Mouse (Mus musculus): ENCODE measurements around the gene Elp6. TPM values are rescaled to one million over a fixed set of nuclear protein-coding genes. Genes with fewer than 3 reads are reported as not detected.

Gene Elp6
- total and polyA plus RNA-seq, 2 experiments from 2014 or later: 27.5 to 35.2 TPM

- no peaks in the 10 kb centered on the region for H3K27me3 ChIP-seq (ENCODE audit: insufficient read depth, low read length)
- WGBS: 92% methylated on average over 8 of the region's 8 CpGs
- no peak for TF ChIP-seq CTCF (IDR thresholded peaks at IDR 0.05; ENCODE audit: low read depth)
Observed at GRCm38 (mm10) chr9:110342008-110342407, 37.0 kb downstream of the Elp6 start.

GRCm38 (mm10) chr9:110343805-110344204 lies 38.8 kb downstream of the Elp6 start:
- H3K9me3 ChIP-seq (ENCODE audit: low read length): no peaks in the 10 kb centered on the region
- WGBS: 72% methylated on average over 6 of the region's 6 CpGs
- no peak overlapping the region for H3K4me3 ChIP-seq (ENCODE audit: low read depth, low read length)
- ATAC-seq (no peak), DNase-seq (no peak)
- H3K4me1 ChIP-seq (ENCODE audit: insufficient read depth): no peaks in the 10 kb centered on the region
- H3K9ac ChIP-seq: no peak overlapping the region
- no peak overlapping the region for H3K4me2 ChIP-seq (ENCODE audit: low read depth)
- H3K27ac ChIP-seq (ENCODE audit: low read depth, low read length): no peak overlapping the region
- no peak for TF ChIP-seq CTCF (IDR thresholded peaks at IDR 0.05; ENCODE audit: low read depth)
- H3K36me3 ChIP-seq (ENCODE audit: insufficient read depth): no peaks in the 10 kb centered on the region
- no peaks in the 10 kb centered on the region for H3K27me3 ChIP-seq (ENCODE audit: insufficient read depth, low read length)

More at GRCm38 (mm10) chr9:110342008-110342407, 37.0 kb downstream of the Elp6 start:
- Histone ChIP-seq H3K27ac (ENCODE audit: low read depth, low read length) (no peak overlapping the region), H3K4me2 (ENCODE audit: low read depth) (no peak overlapping the region), H3K4me3 (ENCODE audit: low read depth, low read length) (no peak overlapping the region), H3K9ac (no peak overlapping the region), H3K4me1 (ENCODE audit: insufficient read depth) (no peaks in the 10 kb centered on the region), H3K36me3 (ENCODE audit: insufficient read depth) (no peaks in the 10 kb centered on the region), H3K9me3 (ENCODE audit: low read length) (no peaks in the 10 kb centered on the region)
- DNase-seq: no peak
- ATAC-seq: no peak

- Histone ChIP-seq H3K27me3 (ENCODE audit: insufficient read depth, low read length) (no peaks in the 10 kb centered on the region), H3K4me1 (ENCODE audit: insufficient read depth) (no peaks in the 10 kb centered on the region), H3K4me3 (ENCODE audit: low read depth, low read length) (no peak overlapping the region), H3K4me2 (ENCODE audit: low read depth) (no peak overlapping the region), H3K9ac (no peak overlapping the region), H3K36me3 (ENCODE audit: insufficient read depth) (no peaks in the 10 kb centered on the region), H3K27ac (ENCODE audit: low read depth, low read length) (no peak overlapping the region), H3K9me3 (ENCODE audit: low read length) (no peaks in the 10 kb centered on the region)
- ATAC-seq (no peak), DNase-seq (no peak)
- 76% methylated on average over 7 of the region's 7 CpGs for WGBS
- TF ChIP-seq CTCF (IDR thresholded peaks at IDR 0.05; ENCODE audit: low read depth): no peak
Observed at GRCm38 (mm10) chr9:110345057-110345739, 40.2 kb downstream of the Elp6 start.

- WGBS: 74% methylated on average over 4 of the region's 4 CpGs
- DNase-seq (no peak), ATAC-seq (no peak)
Observed at GRCm38 (mm10) chr9:110348899-110349298, 43.9 kb downstream of the Elp6 start.

GRCm38 (mm10) chr9:110350188-110350587 lies 45.2 kb downstream of the Elp6 start:
- Histone ChIP-seq H3K9ac (no peak overlapping the region), H3K27ac (ENCODE audit: low read depth, low read length) (no peak overlapping the region), H3K4me3 (ENCODE audit: low read depth, low read length) (no peak overlapping the region), H3K27me3 (ENCODE audit: insufficient read depth, low read length) (no peaks in the 10 kb centered on the region), H3K9me3 (ENCODE audit: low read length) (no peaks in the 10 kb centered on the region), H3K4me1 (ENCODE audit: insufficient read depth) (no peaks in the 10 kb centered on the region), H3K36me3 (ENCODE audit: insufficient read depth) (peaks cover 19% of the 10 kb centered on the region), H3K4me2 (ENCODE audit: low read depth) (no peak overlapping the region)
- DNase-seq (no peak), ATAC-seq (no peak)
- TF ChIP-seq CTCF (IDR thresholded peaks at IDR 0.05; ENCODE audit: low read depth): no peak
- WGBS: 92% methylated on average over 5 of the region's 5 CpGs

More at GRCm38 (mm10) chr9:110348899-110349298, 43.9 kb downstream of the Elp6 start:
- H3K4me2 ChIP-seq (ENCODE audit: low read depth): no peak overlapping the region
- H3K4me3 ChIP-seq (ENCODE audit: low read depth, low read length): no peak overlapping the region
- no peak for TF ChIP-seq CTCF (IDR thresholded peaks at IDR 0.05; ENCODE audit: low read depth)
- no peaks in the 10 kb centered on the region for H3K4me1 ChIP-seq (ENCODE audit: insufficient read depth)
- H3K9me3 ChIP-seq (ENCODE audit: low read length): no peaks in the 10 kb centered on the region
- peaks cover 9% of the 10 kb centered on the region for H3K36me3 ChIP-seq (ENCODE audit: insufficient read depth)
- H3K9ac ChIP-seq: no peak overlapping the region
- H3K27me3 ChIP-seq (ENCODE audit: insufficient read depth, low read length): no peaks in the 10 kb centered on the region
- no peak overlapping the region for H3K27ac ChIP-seq (ENCODE audit: low read depth, low read length)

- Histone ChIP-seq H3K9me3 (ENCODE audit: low read length) (no peaks in the 10 kb centered on the region), H3K9ac (no peak overlapping the region), H3K27ac (ENCODE audit: low read depth, low read length) (no peak overlapping the region), H3K27me3 (ENCODE audit: insufficient read depth, low read length) (no peaks in the 10 kb centered on the region), H3K4me2 (ENCODE audit: low read depth) (no peak overlapping the region), H3K36me3 (ENCODE audit: insufficient read depth) (peaks cover 23% of the 10 kb centered on the region), H3K4me1 (ENCODE audit: insufficient read depth) (no peaks in the 10 kb centered on the region), H3K4me3 (ENCODE audit: low read depth, low read length) (no peak overlapping the region)
- no peak for TF ChIP-seq CTCF (IDR thresholded peaks at IDR 0.05; ENCODE audit: low read depth)
- ATAC-seq: no peak
- whole genome bisulfite sequencing: 92% methylated on average over 5 of the region's 5 CpGs
- DNase-seq: no peak
Observed at GRCm38 (mm10) chr9:110350612-110351011, 45.6 kb downstream of the Elp6 start.

- Histone ChIP-seq H3K4me1 (ENCODE audit: insufficient read depth) (no peaks in the 10 kb centered on the region), H3K9ac (no peak overlapping the region), H3K9me3 (ENCODE audit: low read length) (no peaks in the 10 kb centered on the region), H3K27me3 (ENCODE audit: insufficient read depth, low read length) (no peaks in the 10 kb centered on the region), H3K4me3 (ENCODE audit: low read depth, low read length) (no peak overlapping the region), H3K4me2 (ENCODE audit: low read depth) (no peak overlapping the region), H3K27ac (ENCODE audit: low read depth, low read length) (no peak overlapping the region), H3K36me3 (ENCODE audit: insufficient read depth) (peaks cover 27% of the 10 kb centered on the region)
- DNase-seq: no peak
- no peak for ATAC-seq
- TF ChIP-seq CTCF (IDR thresholded peaks at IDR 0.05; ENCODE audit: low read depth): no peak
- 89% methylated on average over 2 of the region's 2 CpGs for whole genome bisulfite sequencing
Observed at GRCm38 (mm10) chr9:110351350-110351749, 46.4 kb downstream of the Elp6 start.

Measured in forebrain, postnatal 0 days (tissue).